Comparison of ENCODE assay signal across 1 mouse cellular context in the genomic region with DNA sequence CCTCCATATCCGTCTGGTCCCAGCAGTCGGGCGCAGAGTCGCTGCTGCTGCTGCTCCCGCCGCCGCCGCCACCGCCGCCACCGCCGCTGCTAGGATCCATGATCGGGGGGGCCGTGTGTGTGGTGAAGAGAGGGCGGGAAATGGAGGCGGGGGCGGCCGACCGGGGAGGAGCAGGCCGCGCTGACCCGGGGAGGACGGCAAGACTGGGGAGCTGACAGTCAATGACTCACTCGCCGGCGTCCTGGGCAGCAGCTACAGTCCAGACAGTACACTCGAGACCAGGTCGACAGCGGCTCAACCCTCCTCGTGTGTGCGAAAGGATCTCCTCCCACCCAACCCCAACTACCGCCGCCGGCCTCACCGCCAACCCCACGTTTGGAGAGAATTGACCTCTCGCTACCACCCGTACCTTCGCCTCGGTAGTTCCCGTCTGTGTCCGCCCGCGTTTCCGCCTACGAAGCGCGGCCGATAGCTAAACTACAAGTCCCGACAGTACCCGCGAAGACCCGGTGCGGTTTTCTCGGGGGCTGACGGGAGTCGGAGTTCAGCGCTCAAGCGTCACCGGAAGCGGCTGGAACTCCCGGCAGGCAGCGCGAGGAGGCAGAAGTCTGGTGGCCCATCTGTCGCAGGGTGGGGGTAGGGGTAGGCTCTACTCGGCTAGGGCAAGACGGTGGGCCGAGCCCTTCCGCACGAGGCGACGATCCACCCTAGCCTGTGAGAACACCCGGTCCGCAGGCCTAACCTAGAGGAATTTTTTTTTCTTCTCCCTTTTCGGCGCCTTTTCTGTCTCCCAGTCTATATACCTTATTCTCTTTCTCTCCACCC.
TF ChIP-seq lines count a peak whose summit lies in the region.

A gene (minus strand): TSS at position 428 of the 825 bp plus-strand sequence.

TF ChIP-seq in MEL, 35 proteins besides CTCF, POLR2A, EP300 and RAD21 (continued from another document):
- no peak for TF ChIP-seq MEF2A (IDR thresholded peaks at IDR 0.05; ENCODE audit: extremely low read depth, insufficient replicate concordance, low read depth, low read length, poor library complexity, severe bottlenecking)
- TF ChIP-seq MXI1 (IDR thresholded peaks at IDR 0.05; ENCODE audit: low read depth, low read length), result peak; percentile 80
- no peak for TF ChIP-seq SMC3 (IDR thresholded peaks at IDR 0.05; ENCODE audit: low read depth, low read length)
- peak; percentile 75; the same call in 1 of the 2 replicates for TF ChIP-seq TCF12 (IDR thresholded peaks at IDR 0.05; ENCODE audit: low read depth, low read length)
- peak; percentile 92 for TF ChIP-seq ELF1 (IDR thresholded peaks at IDR 0.05; ENCODE audit: low read depth, low read length)
- TF ChIP-seq KAT2A (conservative IDR thresholded peaks at IDR 0.05; ENCODE audit: low read depth, low read length), result peak; percentile 99
- TF ChIP-seq TAL1 (IDR thresholded peaks at IDR 0.05; ENCODE audit: low read length), result no peak; the same call in 1 of the 2 replicates
- TF ChIP-seq USF1 (IDR thresholded peaks at IDR 0.05; ENCODE audit: low read depth, low read length), result peak; percentile 16; the same call in 1 of the 2 replicates
